Mouse (Mus musculus): ENCODE data around the gene Wdr43. TPM values are rescaled to one million over a fixed set of nuclear protein-coding genes. Genes with fewer than 3 reads are reported as not detected.

The Wdr43 gene
- polyA plus RNA-seq, 1 experiment from 2014 or later: 73.1 TPM

DNA sequence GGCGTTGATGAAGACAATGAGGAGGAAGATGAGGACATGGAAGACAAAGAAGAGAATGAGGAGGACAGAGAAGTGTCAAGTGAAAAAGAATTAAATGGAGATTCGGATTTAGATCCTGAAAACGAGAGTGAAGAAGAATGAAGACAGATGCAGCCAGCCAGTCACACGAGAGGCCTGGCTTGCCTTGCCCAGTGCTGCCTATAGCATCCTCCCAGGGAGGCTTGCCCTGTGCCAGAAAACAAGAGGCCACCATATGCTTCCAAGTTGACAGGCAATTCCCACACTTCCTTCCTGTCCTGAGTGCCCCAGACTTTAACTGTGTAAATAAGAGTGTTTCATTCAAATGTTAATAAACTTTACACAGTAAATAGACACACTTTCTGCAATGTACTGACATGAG, 41.8 kb downstream of the Wdr43 start:
- Histone ChIP-seq H3K27me3 (ENCODE audit: control insufficient read depth, insufficient read depth, low read length) (no peaks in the 10 kb centered on the region), H3K4me2 (ENCODE audit: low read depth, low read length) (no peak overlapping the region), H3K4me3 (replicated peaks; ENCODE audit: low read length) (no peak overlapping the region), H3K9ac (ENCODE audit: low read length) (no peak overlapping the region), H3K27ac (ENCODE audit: low read length) (no peak overlapping the region), H3K36me3 (ENCODE audit: control insufficient read depth, insufficient read depth, low read length) (peaks cover 9% of the 10 kb centered on the region; the same call in 1 of the 2 replicates), H3K9me3 (replicated peaks; ENCODE audit: control insufficient read depth, low read length) (no peaks in the 10 kb centered on the region), H3K4me1 (ENCODE audit: control insufficient read depth, insufficient read depth, low read length) (no peaks in the 10 kb centered on the region)
- ATAC-seq (ENCODE audit: insufficient read depth, low FRiP score): no peak
- 79% methylated on average over 4 of the region's 4 CpGs for WGBS

DNA sequence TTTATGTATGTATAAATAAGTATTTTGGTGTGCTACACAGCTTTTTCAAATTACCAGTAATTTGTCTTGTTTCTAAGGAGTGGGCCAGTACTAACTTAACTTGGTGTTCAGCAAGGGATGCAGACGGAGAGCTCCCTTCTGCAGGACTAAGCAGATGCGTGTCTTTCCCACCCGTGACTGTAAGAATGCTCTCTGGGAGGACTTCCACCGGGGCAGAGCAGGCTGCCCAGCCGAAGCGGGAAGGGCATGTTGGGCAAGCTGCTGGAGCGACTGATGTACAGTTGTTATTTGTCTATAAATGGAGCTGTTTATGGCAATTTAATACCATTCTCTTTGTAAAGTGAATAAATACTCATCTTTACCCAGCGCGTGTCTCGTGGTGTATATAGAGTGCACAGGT, 43.0 kb downstream of the Wdr43 start:
- H3K4me3 ChIP-seq (replicated peaks; ENCODE audit: low read length): no peak overlapping the region
- no peak for ATAC-seq (ENCODE audit: insufficient read depth, low FRiP score)
- H3K4me2 ChIP-seq (ENCODE audit: low read depth, low read length): no peak overlapping the region
- H3K27ac ChIP-seq (ENCODE audit: low read length): no peak overlapping the region
- H3K9me3 ChIP-seq (replicated peaks; ENCODE audit: control insufficient read depth, low read length): no peaks in the 10 kb centered on the region
- H3K9ac ChIP-seq (ENCODE audit: low read length): no peak overlapping the region
- peaks cover 9% of the 10 kb centered on the region; the same call in 1 of the 2 replicates for H3K36me3 ChIP-seq (ENCODE audit: control insufficient read depth, insufficient read depth, low read length)
- no peaks in the 10 kb centered on the region for H3K27me3 ChIP-seq (ENCODE audit: control insufficient read depth, insufficient read depth, low read length)
- 90% methylated on average over 10 of the region's 10 CpGs for WGBS
- no peaks in the 10 kb centered on the region for H3K4me1 ChIP-seq (ENCODE audit: control insufficient read depth, insufficient read depth, low read length)

DNA sequence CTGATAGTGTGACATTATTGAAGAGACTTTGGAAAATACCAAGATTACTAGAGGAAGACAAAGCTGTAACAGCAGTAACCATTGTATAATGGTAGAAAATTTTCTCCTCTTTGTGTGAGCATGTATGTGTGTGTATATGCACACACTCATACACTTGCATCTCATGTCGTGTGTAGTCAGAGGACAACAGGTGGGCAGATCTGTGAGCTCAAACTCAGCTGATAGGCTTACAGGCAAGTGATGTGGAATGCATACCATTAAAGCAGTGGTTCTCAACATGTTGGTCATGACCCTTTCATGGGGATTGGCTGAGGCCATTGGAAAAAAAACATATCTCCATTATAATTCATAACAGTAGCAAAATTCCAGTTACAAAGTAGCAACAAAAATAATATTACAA, 44.7 kb downstream of the Wdr43 start:
- 0 out of 2 replicates have a peak, but pooled peaks cover 4% of the 10 kb centered on the region for H3K36me3 ChIP-seq (ENCODE audit: control insufficient read depth, insufficient read depth, low read length)
- no peak overlapping the region for H3K4me2 ChIP-seq (ENCODE audit: low read depth, low read length)
- no peaks in the 10 kb centered on the region for H3K4me1 ChIP-seq (ENCODE audit: control insufficient read depth, insufficient read depth, low read length)
- H3K27ac ChIP-seq (ENCODE audit: low read length): no peak overlapping the region
- no peak overlapping the region for H3K4me3 ChIP-seq (replicated peaks; ENCODE audit: low read length)
- H3K9ac ChIP-seq (ENCODE audit: low read length): no peak overlapping the region
- WGBS: 53% methylated on average over 1 of the region's 1 CpGs
- ATAC-seq (ENCODE audit: insufficient read depth, low FRiP score): no peak
- H3K27me3 ChIP-seq (ENCODE audit: control insufficient read depth, insufficient read depth, low read length): no peaks in the 10 kb centered on the region
- H3K9me3 ChIP-seq (replicated peaks; ENCODE audit: control insufficient read depth, low read length): no peaks in the 10 kb centered on the region

DNA sequence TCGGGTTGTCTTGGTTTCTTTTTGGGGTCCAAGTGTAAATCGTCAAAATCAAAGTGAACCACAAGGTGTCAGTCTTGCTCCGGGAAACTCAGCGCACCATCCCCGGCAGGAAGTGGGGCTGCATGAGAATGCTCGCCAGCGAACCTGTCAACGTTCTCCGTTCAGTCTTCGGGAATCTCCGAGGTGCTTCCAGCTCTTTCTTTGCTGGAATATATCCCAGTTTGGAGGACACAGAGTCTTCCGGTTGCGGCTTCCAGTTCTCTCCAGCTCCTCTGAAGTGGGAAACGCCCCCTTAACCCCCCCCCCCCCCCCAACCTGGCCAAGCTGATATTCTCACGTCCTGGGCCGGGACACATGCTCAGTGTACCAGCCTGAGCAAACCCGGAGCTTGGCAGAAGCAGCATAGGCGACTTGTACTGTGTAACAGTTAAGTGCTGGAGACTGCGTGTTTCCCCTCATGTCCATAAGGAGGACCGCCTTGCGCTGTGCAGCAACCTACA, 47.1 kb downstream of the Wdr43 start:
- WGBS: 6% methylated on average over 21 of the region's 21 CpGs
- Histone ChIP-seq H3K9ac (ENCODE audit: low read length) (peak overlapping the region; percentile 63), H3K4me1 (ENCODE audit: control insufficient read depth, insufficient read depth, low read length) (0 out of 2 replicates have a peak, but pooled peaks cover 3% of the 10 kb centered on the region), H3K36me3 (ENCODE audit: control insufficient read depth, insufficient read depth, low read length) (no peaks in the 10 kb centered on the region), H3K4me2 (ENCODE audit: low read depth, low read length) (peak overlapping the region; percentile 70), H3K4me3 (replicated peaks; ENCODE audit: low read length) (peak overlapping the region; percentile 44), H3K9me3 (replicated peaks; ENCODE audit: control insufficient read depth, low read length) (no peaks in the 10 kb centered on the region), H3K27ac (ENCODE audit: low read length) (no peak overlapping the region), H3K27me3 (ENCODE audit: control insufficient read depth, insufficient read depth, low read length) (no peaks in the 10 kb centered on the region)
- peak; percentile 80 for ATAC-seq (ENCODE audit: insufficient read depth, low FRiP score)

DNA sequence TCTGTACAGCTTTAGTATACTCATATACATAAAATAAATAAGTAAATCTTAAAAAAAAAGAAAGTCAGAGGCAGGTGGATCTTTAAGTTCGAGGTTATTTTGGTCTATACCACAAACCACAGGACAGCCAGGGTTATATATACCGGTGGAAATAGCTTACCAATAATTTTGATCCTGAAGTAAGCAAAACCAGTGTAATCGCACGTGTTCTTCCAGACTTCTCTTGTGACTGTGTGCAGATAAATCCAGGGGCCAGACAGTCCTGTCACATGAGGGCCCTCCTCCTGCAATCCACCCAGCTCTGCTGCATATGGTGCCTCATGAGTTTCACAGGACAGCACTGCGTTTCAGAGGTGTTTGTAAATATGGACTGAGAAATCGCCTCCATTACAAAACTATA, 47.8 kb downstream of the Wdr43 start:
- no peaks in the 10 kb centered on the region for H3K27me3 ChIP-seq (ENCODE audit: control insufficient read depth, insufficient read depth, low read length)
- no peaks in the 10 kb centered on the region for H3K9me3 ChIP-seq (replicated peaks; ENCODE audit: control insufficient read depth, low read length)
- H3K4me2 ChIP-seq (ENCODE audit: low read depth, low read length): no peak overlapping the region
- 0 out of 2 replicates have a peak, but pooled peaks cover 3% of the 10 kb centered on the region for H3K4me1 ChIP-seq (ENCODE audit: control insufficient read depth, insufficient read depth, low read length)
- no peak overlapping the region for H3K4me3 ChIP-seq (replicated peaks; ENCODE audit: low read length)
- no peaks in the 10 kb centered on the region for H3K36me3 ChIP-seq (ENCODE audit: control insufficient read depth, insufficient read depth, low read length)
- H3K27ac ChIP-seq (ENCODE audit: low read length): no peak overlapping the region
- no peak overlapping the region for H3K9ac ChIP-seq (ENCODE audit: low read length)
- ATAC-seq (ENCODE audit: insufficient read depth, low FRiP score): no peak
- WGBS: 70% methylated on average over 6 of the region's 6 CpGs

DNA sequence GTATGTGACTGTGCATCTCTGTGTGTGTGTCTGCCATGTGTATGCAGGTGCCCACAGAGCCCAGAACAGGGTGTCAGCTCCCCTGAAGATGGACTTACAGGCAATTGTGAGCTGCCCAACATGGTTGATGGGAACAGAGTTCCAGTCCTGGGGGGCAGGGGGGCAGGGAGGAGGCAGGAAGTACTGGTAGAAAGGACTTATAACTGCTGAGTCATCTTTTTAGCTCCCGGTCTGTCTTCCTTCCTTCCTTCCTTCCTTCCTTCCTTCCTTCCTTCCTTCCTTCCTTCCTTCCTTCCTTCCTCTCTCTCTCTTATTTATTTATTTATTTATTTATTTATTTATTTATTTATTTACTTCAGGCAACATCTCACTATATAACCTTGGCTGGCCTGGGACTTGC, 48.5 kb downstream of the Wdr43 start:
- Histone ChIP-seq H3K4me2 (ENCODE audit: low read depth, low read length) (no peak overlapping the region), H3K9me3 (replicated peaks; ENCODE audit: control insufficient read depth, low read length) (no peaks in the 10 kb centered on the region)

DNA sequence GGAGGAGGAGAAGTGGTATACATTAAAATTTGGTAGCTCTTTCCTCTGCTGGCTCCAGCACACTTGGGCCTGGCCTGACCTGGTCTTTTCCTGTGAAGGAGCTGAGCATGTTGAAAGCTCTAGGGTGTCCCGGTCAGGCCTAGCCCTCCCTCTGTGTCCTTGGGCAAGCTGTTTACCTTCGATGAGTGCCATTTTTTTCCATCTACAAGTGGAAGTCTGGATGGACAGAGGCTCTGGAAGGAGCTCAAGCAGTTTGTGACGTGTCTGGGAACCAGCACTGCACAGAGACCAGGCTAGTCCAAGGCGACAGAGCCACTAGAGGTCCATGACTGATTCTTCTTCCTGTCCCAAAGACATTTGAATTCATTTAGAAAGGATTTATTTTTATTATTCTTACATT, 49.5 kb downstream of the Wdr43 start:
- Histone ChIP-seq H3K27me3 (ENCODE audit: control insufficient read depth, insufficient read depth, low read length) (no peaks in the 10 kb centered on the region), H3K36me3 (ENCODE audit: control insufficient read depth, insufficient read depth, low read length) (no peaks in the 10 kb centered on the region), H3K9me3 (replicated peaks; ENCODE audit: control insufficient read depth, low read length) (no peaks in the 10 kb centered on the region), H3K4me3 (replicated peaks; ENCODE audit: low read length) (no peak overlapping the region), H3K27ac (ENCODE audit: low read length) (no peak overlapping the region), H3K4me2 (ENCODE audit: low read depth, low read length) (no peak overlapping the region), H3K9ac (ENCODE audit: low read length) (no peak overlapping the region), H3K4me1 (ENCODE audit: control insufficient read depth, insufficient read depth, low read length) (0 out of 2 replicates have a peak, but pooled peaks cover 3% of the 10 kb centered on the region)
- no peak for ATAC-seq (ENCODE audit: insufficient read depth, low FRiP score)
- 78% methylated on average over 4 of the region's 4 CpGs for WGBS

More for the DNA sequence above, 48.5 kb downstream of the Wdr43 start:
- Histone ChIP-seq H3K4me1 (ENCODE audit: control insufficient read depth, insufficient read depth, low read length) (0 out of 2 replicates have a peak, but pooled peaks cover 3% of the 10 kb centered on the region), H3K27ac (ENCODE audit: low read length) (no peak overlapping the region), H3K36me3 (ENCODE audit: control insufficient read depth, insufficient read depth, low read length) (no peaks in the 10 kb centered on the region), H3K9ac (ENCODE audit: low read length) (no peak overlapping the region), H3K4me3 (replicated peaks; ENCODE audit: low read length) (no peak overlapping the region), H3K27me3 (ENCODE audit: control insufficient read depth, insufficient read depth, low read length) (no peaks in the 10 kb centered on the region)
- no peak for ATAC-seq (ENCODE audit: insufficient read depth, low FRiP score)
- WGBS: 64% methylated on average over 1 of the region's 1 CpGs

DNA sequence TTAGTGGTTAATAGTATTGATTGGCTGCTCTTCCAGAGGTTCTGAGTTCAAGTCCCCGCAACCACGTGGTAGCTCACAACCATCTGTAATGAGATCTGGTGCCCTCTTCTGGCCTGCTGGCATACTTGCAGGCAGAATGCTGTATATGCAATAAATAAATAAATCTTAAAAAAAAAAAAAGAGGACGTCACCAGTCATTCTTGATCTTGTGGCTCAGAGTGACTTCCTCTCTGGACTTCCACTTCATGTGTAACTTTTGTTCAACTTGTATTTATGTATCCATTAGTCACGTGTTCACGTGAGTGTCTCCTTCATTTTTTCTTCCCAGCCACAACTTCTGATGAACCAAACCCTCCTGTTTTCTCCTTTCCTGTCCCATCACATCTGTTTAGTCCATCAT, 53.8 kb downstream of the Wdr43 start:
- Histone ChIP-seq H3K27ac (ENCODE audit: low read length) (no peak overlapping the region), H3K27me3 (ENCODE audit: control insufficient read depth, insufficient read depth, low read length) (no peaks in the 10 kb centered on the region), H3K4me2 (ENCODE audit: low read depth, low read length) (no peak overlapping the region), H3K9me3 (replicated peaks; ENCODE audit: control insufficient read depth, low read length) (no peaks in the 10 kb centered on the region), H3K4me3 (replicated peaks; ENCODE audit: low read length) (no peak overlapping the region), H3K4me1 (ENCODE audit: control insufficient read depth, insufficient read depth, low read length) (peaks cover 14% of the 10 kb centered on the region), H3K36me3 (ENCODE audit: control insufficient read depth, insufficient read depth, low read length) (no peaks in the 10 kb centered on the region), H3K9ac (ENCODE audit: low read length) (no peak overlapping the region)
- WGBS: 74% methylated on average over 5 of the region's 5 CpGs
- ATAC-seq (ENCODE audit: insufficient read depth, low FRiP score): no peak

DNA sequence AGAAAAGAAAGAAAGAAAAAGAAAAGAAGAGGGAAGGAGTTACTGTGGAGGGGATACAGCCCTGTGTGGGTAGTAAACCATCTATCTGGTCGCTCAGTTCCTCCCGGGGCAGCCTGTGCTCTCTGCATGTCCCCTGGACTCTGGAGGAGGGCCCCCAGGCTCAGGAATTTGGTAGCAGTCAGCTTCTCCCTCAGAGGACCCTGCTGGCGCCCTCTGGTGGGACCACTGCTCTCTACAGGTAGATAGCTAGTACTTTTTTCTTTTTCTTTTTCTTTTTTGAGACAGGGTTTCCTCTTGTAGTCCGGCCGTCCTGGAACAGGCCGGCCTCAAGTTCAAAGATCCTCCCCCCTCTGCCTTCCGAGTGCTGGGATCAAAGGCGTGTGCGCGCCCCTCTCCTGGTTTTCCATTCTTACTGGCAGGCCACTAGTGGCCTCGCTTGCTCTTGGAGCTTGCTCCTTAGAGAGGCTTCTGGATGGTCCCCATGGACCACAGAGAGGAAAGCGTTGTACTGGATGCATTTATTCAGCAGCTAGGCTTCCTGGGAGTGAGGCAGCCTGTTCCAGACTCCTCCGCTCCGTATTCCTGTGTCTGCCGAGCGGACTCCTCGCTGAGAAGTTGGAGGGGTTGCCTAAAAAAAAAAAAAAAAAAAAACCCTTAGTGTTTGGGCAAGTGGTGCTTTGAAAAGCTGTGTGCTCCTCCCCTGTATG, 56.3 kb downstream of the Wdr43 start:
- Histone ChIP-seq H3K9me3 (replicated peaks; ENCODE audit: control insufficient read depth, low read length) (no peaks in the 10 kb centered on the region), H3K4me1 (ENCODE audit: control insufficient read depth, insufficient read depth, low read length) (peaks cover 14% of the 10 kb centered on the region), H3K4me2 (ENCODE audit: low read depth, low read length) (no peak overlapping the region), H3K4me3 (replicated peaks; ENCODE audit: low read length) (no peak overlapping the region), H3K27me3 (ENCODE audit: control insufficient read depth, insufficient read depth, low read length) (no peaks in the 10 kb centered on the region), H3K27ac (ENCODE audit: low read length) (no peak overlapping the region), H3K9ac (ENCODE audit: low read length) (no peak overlapping the region), H3K36me3 (ENCODE audit: control insufficient read depth, insufficient read depth, low read length) (no peaks in the 10 kb centered on the region)
- no peak for ATAC-seq (ENCODE audit: insufficient read depth, low FRiP score)
- 57% methylated on average over 17 of the region's 17 CpGs for WGBS

Data from stomach, embryonic 16.5 days (tissue).